Mouse (Mus musculus): ENCODE measurements around the gene Ssh2.

DNA sequence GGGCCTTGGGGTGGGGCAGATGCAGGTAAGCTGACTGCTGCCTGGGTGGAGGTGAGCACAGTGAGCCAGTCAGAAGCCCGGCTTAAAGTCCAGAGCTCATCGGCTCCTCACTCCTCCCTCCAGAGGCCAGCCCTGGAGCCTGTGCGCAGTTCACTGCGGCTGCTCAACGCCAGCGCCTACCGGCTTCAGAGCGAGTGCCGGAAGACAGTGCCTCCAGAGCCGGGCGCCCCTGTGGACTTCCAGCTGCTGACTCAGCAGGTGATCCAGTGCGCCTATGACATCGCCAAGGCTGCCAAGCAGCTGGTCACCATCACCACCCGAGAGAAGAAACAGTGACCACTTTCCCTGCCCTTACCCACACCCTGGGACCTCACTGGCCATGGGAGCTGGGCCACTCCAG lies 290.2 kb downstream of the Ssh2 start:
- TF ChIP-seq CTCF (IDR thresholded peaks at IDR 0.05; ENCODE audit: low read depth) (no peak), EP300 (optimal IDR thresholded peaks at IDR 0.05) (no peak)
